Mouse (Mus musculus): ENCODE measurements around the gene Rreb1.

Gene Rreb1

DNA sequence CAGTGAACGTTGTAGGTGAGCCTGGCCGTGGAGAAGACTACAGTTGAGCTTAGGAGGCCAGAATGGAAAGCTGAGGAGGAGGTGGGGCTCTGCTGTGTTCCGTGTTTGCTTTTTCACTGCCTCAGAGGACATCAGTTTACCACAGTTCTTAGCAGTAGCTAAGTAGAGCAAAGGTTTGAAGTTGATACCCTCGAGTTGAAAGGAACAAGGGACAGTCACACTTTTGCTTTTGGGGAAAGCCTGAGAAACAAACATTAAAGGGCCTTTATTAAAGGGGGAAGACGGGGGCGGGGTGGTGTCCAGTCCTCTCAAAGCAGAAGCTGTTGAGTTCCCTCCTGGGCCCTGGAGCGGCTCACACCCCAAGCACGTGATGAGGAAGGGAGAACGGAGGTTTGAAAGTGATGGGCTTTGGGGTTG, 1.1 kb downstream of the Rreb1 start:
- peak; percentile 37 for DNase-seq

DNA sequence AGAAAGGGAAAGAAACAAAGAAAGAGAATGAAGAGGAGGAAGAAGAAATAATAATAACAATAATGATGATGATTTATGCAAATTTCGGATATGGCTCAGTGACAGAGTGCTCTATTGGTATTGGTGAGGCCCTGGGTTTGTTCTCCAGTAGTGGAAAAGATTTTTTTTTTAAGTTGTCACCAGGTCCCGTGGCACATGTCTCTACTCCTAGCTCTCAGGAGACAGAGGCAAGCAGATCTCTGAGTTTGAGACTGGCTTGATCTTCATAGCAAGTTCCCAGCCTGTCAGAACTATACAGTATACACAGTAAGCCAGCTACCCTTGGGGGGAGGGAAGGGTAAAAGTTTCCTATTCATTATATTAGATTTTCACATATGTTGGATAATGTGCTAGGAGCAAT, 3.4 kb downstream of the Rreb1 start:
- DNase-seq = no peak

DNA sequence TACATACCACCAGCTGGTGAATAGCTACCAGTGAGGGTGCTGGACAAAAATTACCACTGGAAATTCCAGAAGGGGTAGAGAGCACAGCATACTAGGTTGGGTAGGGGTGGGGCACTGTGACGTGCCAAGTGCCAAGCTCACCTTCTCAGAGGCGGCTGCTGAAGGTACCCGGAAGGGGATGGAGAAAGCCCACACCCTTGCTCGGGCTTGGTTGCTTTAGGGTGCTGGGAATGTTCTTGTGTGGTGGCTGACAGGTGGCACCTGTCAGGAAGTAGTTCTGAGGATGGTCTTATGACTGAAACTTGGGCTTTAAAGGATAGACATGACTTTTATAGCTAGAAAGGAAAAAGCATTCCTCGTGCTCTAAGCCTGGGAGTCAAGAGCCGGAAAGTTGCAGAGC, 3.9 kb downstream of the Rreb1 start:
- no peak for DNase-seq

DNA sequence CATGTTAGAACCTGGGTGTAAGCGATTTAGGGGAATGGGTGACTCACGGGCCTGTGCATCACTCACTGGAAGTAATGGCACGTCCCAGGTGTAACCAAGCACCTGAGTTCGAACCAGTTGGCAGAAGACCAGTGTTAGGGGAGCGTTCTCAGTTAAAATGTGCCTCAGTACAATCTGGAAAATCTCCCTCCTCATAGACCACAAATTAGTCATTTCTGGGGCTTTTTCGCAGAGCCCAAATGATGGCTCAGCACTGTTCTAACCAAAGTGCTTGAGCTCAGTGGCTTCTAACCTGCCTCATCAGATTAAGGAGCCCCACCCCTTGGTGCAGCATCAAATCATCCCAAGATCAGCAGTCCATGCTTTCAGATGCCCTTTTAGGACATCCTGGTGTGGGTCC, 5.5 kb downstream of the Rreb1 start:
- no peak for DNase-seq

DNA sequence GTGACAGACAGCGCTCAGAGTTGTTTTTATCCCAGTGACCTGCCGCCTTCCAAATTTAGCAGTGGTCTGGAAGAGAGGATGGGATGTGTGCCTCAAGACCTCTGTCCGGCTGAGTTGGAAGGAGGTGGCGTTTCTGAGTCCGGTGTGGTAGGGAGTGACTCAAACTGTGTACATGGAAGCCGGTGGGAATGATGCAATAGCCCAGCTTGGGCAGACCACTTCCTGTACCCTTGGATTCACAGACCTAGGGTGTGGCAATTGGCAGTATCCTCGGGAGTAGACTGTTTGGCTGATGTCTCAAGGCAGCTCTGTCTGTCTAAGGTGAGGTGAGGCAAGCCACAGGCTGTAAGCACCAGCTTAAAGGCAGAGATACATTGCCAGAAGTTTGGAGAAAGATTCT, 6.0 kb downstream of the Rreb1 start:
- peak; percentile 15 for DNase-seq

DNA sequence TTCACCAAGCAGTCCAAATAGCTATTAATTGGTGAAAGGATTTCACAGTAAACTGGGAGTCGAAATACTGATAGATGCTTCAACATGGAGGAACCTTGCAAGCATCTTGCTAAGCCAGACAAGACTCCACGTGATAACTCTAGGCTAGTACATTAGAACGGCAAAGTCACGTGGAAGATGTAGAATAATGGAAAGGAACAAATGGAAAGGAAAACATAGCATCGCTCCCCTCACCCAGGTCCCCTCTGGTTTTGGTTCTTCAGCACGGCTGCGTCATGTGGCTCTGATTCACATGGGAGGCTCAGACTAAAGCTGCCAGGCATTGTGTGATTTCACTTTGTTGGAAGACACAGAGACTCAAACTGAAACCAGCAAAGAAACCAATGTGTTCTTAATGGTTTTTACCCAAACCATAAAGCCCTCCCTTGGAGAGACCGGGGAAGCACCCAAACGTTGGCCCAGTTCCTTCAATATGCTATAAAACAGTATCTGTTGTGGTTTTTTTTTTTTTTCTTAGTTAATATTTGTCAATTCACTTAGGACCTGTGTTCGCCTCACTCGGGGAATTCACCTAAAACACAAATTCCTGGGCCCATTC, 14.6 kb downstream of the Rreb1 start:
- no peak for DNase-seq

DNA sequence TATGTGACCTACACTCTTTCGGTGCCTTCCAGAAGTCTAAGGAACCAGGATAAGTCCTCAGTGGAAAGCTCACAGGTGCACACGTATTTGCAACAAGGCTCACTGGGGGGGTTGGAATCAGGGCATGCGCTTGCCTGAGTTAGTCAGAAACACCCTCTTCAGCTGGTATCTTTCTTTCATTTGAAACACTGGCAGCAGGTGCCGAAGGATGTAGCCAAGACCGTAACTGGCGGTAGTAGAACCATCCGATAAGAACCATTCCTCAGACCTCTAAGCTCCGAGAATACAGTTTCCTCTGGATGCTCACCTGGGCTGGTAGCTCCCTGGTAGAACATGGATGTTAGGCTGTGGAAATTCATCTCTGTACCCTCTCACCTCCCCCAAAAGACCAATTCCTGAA, 20.6 kb downstream of the Rreb1 start:
- no peak for DNase-seq

DNA sequence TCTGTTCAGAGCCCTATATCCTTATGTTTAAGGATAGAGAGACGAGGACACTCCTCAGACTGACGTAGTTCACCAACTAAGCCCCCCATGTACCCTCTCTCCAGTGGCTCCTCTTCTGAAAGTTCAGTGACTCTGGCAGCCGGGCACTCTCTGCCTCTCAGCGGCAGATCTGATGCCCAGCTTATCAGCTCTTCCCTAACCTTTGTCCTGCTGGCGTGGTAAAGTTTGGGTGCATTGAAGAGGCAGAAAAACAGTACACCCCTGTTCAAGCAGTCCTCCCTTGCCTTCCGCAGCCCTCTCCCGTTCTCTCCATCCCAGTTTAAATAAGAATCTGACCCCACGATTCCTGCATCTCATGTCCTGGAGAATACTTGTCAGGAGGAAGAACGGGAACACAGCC, 21.2 kb downstream of the Rreb1 start:
- DNase-seq = no peak

DNA sequence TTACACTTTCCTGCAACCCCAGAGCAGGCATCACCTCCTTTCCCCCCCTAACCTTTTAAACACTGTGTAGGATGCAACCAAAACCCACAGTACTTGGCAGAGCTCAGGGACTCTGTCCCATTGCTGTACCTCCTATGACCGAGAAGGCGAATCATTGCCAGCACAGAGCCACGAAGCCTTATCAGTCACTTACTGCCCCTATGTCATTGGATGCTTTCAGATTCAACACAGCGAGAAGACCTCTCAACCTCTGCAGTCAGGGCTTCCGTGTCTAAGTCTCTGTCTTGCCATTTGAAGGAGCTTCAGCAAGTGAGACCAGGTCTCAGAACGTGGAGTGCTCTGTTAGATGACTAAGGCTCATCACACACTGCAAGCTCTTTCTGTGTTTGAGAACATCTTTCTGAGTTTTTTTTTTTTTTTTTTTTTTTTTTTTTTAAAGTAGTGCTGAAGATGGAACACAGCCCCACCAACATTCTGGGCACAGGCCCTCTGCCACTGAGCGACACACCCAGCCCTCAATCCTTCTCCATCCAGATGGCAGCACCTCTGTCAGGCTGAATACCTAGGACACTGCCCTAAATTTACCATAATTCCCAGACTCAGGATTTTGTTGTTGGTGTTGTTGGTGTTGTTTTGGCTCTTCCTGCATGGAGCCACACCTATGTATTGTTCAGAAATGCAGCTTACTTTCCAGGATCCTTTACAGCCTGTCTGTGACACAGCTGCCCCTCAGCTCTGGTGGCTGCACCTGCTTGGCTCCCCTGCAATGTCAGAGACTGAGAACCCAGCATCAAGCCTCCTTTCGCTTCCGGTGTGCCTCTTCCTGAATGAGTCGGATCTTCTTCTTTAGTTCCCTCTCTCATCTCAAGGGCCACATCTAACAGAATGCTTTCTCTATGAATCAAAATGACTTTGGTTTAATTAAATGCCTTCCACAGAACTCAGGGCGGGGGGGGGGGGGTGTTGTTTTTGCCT, 23.2 kb downstream of the Rreb1 start:
- DNase-seq = no peak

DNA sequence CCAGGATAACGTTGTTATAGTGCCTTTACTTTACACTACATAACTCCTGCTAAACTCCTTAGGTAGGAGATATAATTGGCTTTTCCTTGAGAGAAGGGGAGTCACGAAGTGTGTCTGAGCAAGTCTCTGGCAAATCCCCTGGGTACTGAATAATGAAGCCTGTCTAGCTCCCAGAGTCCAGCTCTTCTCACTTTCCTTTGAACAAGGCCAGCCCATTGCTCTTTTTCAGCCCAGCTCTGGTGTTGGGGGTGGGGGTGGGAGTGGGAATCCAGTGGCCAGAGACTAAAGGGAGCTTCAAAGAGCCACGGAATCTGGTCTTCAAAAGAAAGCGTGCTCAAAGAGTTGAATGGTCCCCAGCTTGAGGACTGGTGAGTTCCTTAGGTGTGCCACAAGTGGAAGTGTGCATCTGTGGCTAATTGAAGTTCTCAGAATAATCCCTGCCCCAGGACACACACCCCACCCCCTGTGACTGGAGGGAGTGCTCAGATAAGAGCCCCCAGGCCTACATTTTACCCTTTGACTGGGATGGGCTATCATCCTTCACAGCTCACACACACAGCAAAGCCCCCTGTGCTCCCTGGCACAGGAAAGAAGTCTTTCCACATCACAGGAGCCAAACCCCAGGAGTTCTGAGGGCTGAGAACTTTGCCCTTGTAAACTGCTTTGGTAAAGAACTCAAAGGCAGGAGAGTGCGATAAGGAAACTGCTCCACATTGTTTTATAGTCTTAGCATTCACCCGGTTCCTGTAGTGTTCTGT, 24.2 kb downstream of the Rreb1 start:
- no peak for DNase-seq

DNA sequence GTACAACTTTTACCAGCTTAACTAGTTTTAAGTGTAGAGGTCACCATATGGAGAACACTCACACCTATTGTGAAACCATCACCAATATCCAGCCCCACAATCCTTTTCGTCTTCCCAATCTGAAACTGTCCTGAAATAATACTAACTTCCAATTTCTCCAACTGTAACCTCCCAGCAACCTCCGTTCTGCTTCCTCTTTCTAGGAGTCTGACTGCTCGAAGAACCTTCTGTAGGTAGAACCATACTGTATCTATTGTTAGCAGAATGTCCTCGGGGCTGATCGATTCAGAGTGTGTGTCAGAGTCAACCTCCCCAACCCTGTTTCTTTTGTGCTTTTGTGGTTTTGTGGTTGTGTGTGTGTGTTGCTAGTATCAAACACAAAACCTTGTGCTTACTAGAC, 25.0 kb downstream of the Rreb1 start:
- DNase-seq = no peak

DNA sequence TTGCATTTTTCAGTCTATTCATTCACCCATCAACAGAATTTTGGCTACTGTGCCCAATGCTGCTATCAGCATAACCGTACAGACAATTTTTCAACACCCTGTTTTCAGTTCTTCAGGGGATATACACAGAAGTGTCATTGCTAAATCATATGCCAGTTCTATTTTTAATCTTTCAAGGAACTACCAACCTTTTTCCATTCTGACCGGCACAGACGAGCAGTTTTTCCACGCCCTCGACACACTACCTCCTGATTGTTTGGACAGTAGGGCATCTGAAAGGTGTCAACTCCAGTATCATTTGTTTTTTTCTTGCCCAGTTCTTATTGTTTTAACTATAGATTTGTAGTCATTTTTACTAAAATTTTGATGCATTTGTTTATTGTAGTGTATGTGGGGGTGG, 25.8 kb downstream of the Rreb1 start:
- no peak for DNase-seq

DNA sequence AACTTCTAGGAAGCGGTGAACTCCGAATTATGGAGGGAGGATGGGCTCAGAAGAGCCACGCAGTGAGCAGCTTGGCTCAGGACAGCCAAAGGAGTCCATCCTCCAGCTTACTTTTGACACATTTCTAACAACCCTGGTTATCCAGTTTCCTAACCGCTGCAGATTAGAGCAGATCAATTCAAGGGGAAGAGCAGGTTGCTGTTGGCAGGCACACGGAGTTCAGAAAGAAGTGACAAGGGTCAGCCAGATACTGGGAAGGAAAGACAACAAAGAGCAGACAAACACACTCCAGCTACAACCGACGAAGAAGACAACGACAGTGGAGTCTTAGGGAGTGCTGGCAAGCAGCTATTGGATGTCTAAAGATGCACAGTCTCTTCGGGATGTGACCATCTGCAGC, 36.8 kb downstream of the Rreb1 start:
- no peak for DNase-seq

DNA sequence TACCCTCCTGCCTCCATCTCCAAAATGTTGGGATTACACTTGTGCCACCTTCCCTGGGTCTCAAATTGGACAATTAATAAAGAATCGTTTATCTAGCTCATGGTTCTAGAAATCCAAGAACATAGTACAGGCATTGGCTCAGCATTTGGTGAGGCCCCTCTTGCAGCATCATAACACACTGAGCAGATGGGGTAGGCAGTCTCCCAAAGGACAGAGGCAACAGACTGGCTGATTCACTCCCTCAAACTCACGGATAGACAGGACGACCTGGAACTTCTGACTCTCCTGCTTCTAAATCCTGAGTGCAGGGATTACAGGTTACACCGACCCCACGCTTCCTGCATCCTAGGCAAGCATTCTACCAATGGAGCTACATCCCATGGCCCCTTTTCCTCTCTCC, 38.5 kb downstream of the Rreb1 start:
- no peak for DNase-seq

DNA sequence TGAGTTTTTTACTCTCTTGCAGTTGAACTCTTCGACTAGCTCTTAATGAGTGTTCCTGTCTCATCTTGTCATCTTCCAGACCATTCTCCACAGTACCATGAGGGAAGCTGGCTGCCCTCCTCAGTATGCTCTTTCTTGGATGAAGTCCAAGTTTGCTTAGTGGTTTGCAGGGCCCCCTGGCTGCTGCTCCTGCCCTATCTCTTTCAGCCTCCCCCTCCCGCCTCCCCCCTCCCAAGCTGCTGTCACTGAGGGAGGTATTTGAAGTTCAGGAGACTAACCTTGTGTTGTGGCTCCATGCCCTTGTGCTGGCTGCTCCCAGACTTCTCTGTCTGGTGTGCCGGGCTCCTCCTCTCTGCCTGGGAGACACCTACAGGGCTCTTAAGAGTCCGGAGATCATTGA, 43.2 kb downstream of the Rreb1 start:
- no peak for DNase-seq

DNA sequence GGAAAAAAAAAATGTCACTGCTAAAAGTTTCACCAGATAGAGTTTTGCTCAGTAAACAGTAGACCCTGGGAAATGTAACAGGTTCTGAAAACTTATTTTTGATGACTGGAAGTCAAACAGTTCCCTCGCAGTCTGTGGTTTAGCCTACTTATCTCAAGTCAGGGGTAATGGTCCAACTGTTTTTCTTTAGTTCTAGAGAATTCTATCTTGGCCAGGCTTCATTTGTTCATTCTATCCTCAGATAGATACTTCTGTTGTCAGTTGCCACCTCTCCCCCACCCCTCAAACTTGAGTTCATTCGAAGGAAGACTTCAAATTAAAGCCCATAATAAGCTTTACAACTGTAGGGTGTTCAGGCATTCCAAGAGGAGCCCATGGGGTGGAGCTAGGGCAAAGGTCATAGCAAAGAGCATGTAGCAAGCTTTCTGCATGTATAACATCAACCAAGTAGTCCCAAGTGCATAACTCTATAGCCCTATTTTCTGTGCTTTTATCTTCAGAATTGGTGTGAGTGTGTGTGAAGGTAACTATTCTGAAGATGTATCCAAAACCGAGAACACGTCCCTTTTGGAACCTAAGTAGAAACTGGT, 46.2 kb downstream of the Rreb1 start:
- DNase-seq = no peak

DNA sequence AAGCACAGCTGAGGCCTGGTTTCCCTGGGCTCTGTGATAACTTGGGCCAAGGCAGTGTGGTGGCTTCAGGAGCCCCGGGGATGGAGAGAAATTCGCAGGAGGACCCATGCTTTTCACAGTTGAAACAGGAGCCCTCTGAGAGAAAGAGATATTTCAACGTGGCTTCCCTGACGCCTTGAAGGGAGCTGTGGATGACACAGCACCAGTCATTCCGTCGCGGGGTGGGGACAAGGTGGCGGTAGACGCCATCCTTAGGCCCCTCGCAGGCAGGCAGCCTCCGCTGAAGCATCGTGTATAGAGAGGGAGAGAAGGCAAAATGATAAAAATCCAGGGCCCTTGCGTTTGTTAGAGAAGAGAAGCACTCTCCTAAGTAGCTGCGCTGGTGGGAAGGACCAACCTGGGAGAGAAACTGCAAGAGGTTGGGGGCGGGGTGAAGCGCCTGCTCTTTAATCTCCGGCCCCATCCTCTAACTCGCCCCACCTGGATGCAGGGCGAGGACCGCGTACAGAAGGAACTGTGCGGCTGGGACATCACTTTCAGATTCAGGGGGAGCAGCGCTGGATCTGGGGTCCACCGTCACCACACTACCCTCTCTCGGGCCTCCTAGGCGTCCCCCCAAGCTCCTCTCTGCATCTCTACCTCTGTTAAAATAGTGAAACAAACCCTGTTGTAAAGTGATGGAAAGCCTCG, 46.9 kb downstream of the Rreb1 start:
- no peak for DNase-seq

DNA sequence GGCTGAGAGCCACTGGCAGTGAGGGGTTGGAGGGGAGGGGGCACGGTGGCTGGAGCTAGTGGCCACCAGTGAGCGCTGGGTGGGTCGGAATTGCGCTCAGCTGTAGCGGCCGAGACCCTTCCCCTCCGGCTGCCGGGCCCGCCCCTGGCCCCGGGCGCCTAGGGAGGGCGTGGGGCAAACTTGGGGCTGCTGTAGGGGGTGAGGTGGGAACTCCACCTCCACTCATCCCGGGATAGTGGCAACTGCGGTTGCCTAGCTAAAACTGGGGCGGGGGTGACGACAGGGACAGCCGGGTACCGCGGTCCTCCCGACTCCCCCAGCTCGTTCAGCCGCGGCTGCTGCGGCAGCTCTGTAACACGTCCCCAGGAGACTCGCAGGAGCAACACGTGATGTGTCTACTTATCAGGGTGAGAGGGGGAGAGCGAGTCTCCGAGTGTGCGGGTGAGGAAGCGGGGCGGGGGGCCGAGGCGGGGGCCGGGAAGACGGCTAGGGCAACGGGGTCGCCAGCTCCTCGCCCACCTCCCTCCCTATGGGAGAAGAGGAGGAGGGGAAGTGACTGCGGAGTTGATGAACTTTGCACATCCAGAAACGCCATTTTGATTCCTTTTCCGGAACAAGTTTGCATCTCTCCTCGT, 47.6 kb downstream of the Rreb1 start:
- peak; percentile 61 for DNase-seq

DNA sequence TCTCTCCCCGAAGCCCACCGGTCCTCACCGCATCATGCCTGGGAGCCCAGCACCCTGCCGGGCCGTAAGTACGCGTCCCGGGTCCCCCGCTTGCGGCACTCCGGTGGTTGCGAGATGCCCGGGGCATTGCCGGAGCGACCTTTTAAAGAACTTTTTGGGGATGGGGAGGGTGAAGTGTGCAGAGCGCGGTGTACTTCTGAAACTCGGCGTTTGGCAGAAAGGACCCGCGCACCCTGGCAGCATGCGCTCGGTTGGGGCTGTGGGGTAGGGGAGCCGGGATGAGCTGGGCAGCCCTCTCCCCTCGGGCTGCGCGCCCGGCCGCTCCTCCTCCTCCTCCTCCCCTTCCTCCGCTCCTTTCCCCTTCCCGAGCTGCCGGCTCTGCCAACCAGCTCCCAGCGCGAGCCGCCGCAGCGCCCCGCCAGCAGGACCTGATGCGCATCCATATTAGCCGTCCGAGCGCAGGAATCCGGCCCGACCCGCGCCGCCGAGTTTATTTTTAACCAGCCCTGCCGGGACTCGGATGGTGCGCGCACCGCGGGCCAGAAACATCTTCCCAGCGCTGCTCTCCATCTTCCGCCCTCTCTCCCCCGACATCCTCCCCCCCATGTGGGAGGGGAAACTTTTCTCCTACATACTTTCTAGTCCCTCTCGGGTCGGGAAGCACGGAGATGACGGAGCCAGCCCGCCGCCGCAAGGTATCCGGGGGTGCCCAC, 48.2 kb downstream of the Rreb1 start:
- peak; percentile 71 for DNase-seq

DNA sequence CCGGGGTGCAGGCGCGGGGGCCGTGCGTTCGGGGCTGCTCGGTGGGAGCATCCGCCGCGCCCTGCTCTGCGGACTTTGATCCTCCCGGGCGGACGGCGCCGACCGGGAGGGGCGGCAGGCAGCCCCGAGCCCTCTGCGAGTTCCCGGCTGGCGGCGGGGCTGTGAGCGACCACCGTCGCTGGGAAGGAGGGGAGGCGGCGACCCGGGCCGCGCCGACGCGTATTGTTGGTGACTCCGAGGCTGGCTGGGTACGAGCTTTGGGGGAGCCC, 48.7 kb downstream of the Rreb1 start:
- DNase-seq = no peak

DNA sequence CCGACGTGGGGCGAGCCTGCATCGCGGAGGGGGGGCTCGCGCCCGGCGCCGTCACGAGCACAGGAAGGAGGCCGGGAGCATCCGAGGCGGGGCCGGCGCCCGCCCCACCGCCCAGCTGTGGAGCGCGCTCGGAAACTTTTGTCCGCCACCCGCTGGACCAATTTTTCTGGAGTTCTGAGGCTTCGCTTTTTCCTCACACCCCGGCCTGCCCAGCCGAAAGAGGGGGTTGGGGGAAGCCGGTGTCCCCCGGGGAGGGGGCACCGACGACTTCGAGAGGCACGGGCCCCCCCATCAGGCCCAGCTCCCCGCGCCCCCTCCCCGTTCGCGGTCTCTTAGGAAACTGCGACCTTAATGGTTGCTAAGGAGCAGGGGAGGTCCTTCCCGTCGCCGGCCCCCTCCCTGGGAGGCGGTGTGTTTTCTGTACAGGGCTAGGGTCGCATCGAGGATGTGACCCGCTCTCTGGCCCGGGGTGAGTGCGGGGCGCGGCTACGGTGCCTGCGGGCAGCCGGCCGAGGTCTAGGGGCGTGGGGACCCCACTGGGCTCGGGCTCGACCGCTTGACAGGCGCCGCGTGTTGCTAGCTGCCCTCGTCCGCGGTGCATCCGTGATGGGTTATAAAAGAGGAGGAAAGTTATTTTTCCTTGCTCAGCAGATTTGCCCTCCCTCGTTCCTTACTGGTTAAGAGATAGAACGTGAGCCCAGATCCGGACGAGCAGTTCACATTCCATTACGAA, 49.2 kb downstream of the Rreb1 start:
- peak; percentile 79 for DNase-seq
